Mouse (Mus musculus): ENCODE data around the gene Hmgcr. TPM values are rescaled to one million over a fixed set of nuclear protein-coding genes. Genes with fewer than 3 reads are reported as not detected.
"Not testable (repeated sequence)": the region's sequence is repeated elsewhere in the genome, so short reads cannot be mapped to it uniquely, and the experiment has no call there.

Gene Hmgcr
- polyA plus RNA-seq, 1 experiment from 2014 or later = 30.4 TPM

GRCm38 (mm10) chr13:96664419-96664974 is 6.2 kb downstream of the Hmgcr start:
- peaks cover 71% of the 10 kb centered on the region for H3K36me3 ChIP-seq

GRCm38 (mm10) chr13:96663120-96663519 is 7.6 kb downstream of the Hmgcr start:
- not testable (repeated sequence) for H3K9me3 ChIP-seq; H3K27me3 ChIP-seq (replicated peaks); H3K9ac ChIP-seq; ATAC-seq (ENCODE audit: extremely low read depth, insufficient number of reproducible peaks, low FRiP score, low TSS enrichment); H3K4me2 ChIP-seq; H3K27ac ChIP-seq (replicated peaks); H3K4me3 ChIP-seq
- H3K4me1 ChIP-seq = peaks cover 12% of the 10 kb centered on the region
- H3K36me3 ChIP-seq = peaks cover 85% of the 10 kb centered on the region
- WGBS = 94% methylated on average over 4 of the region's 4 CpGs

More at GRCm38 (mm10) chr13:96664419-96664974, 6.2 kb downstream of the Hmgcr start:
- Histone ChIP-seq H3K9ac (no peak overlapping the region), H3K4me3 (no peak overlapping the region), H3K4me2 (no peak overlapping the region), H3K9me3 (no peaks in the 10 kb centered on the region), H3K27me3 (replicated peaks) (no peaks in the 10 kb centered on the region), H3K27ac (replicated peaks) (no peak overlapping the region), H3K4me1 (peaks cover 26% of the 10 kb centered on the region)
- ATAC-seq (ENCODE audit: extremely low read depth, insufficient number of reproducible peaks, low FRiP score, low TSS enrichment) = no peak
- WGBS = 87% methylated on average over 7 of the region's 7 CpGs

- Histone ChIP-seq H3K9me3 (no peaks in the 10 kb centered on the region), H3K4me1 (no peaks in the 10 kb centered on the region), H3K27ac (replicated peaks) (no peak overlapping the region), H3K36me3 (peaks cover 97% of the 10 kb centered on the region), H3K4me3 (no peak overlapping the region), H3K27me3 (replicated peaks) (no peaks in the 10 kb centered on the region), H3K4me2 (no peak overlapping the region), H3K9ac (no peak overlapping the region)
- 77% methylated on average over 10 of the region's 10 CpGs for WGBS
- ATAC-seq (ENCODE audit: extremely low read depth, insufficient number of reproducible peaks, low FRiP score, low TSS enrichment) = no peak
Observed at GRCm38 (mm10) chr13:96660095-96660860, 10.5 kb downstream of the Hmgcr start.

GRCm38 (mm10) chr13:96658936-96659335 is 11.8 kb downstream of the Hmgcr start:
- Histone ChIP-seq H3K27ac (replicated peaks) (no peak overlapping the region), H3K36me3 (peaks cover 97% of the 10 kb centered on the region), H3K9ac (no peak overlapping the region), H3K4me3 (no peak overlapping the region), H3K27me3 (replicated peaks) (no peaks in the 10 kb centered on the region), H3K9me3 (no peaks in the 10 kb centered on the region), H3K4me2 (no peak overlapping the region), H3K4me1 (no peaks in the 10 kb centered on the region)
- no peak for ATAC-seq (ENCODE audit: extremely low read depth, insufficient number of reproducible peaks, low FRiP score, low TSS enrichment)
- WGBS = 74% methylated on average over 7 of the region's 7 CpGs

- Histone ChIP-seq H3K4me3 (no peak overlapping the region), H3K9me3 (no peaks in the 10 kb centered on the region), H3K27me3 (replicated peaks) (no peaks in the 10 kb centered on the region), H3K4me2 (no peak overlapping the region), H3K4me1 (no peaks in the 10 kb centered on the region), H3K27ac (replicated peaks) (no peak overlapping the region), H3K9ac (no peak overlapping the region), H3K36me3 (peaks cover 96% of the 10 kb centered on the region)
- WGBS = 76% methylated on average over 1 of the region's 1 CpGs
- ATAC-seq (ENCODE audit: extremely low read depth, insufficient number of reproducible peaks, low FRiP score, low TSS enrichment) = no peak
Observed at GRCm38 (mm10) chr13:96656673-96657072, 14.1 kb downstream of the Hmgcr start.

- no peak overlapping the region for H3K4me2 ChIP-seq
- no peaks in the 10 kb centered on the region for H3K4me1 ChIP-seq
- 86% methylated on average over 9 of the region's 9 CpGs for WGBS
- no peak overlapping the region for H3K9ac ChIP-seq
- H3K4me3 ChIP-seq = no peak overlapping the region
- no peak for ATAC-seq (ENCODE audit: extremely low read depth, insufficient number of reproducible peaks, low FRiP score, low TSS enrichment)
- no peak overlapping the region for H3K27ac ChIP-seq (replicated peaks)
- H3K36me3 ChIP-seq = peaks cover 97% of the 10 kb centered on the region
- H3K27me3 ChIP-seq (replicated peaks) = no peaks in the 10 kb centered on the region
- no peaks in the 10 kb centered on the region for H3K9me3 ChIP-seq
Observed at GRCm38 (mm10) chr13:96653041-96653440, 17.7 kb downstream of the Hmgcr start.

GRCm38 (mm10) chr13:96645822-96646221 is 24.9 kb downstream of the Hmgcr start:
- no peak for ATAC-seq (ENCODE audit: extremely low read depth, insufficient number of reproducible peaks, low FRiP score, low TSS enrichment)
- no peak overlapping the region for H3K4me3 ChIP-seq
- H3K27ac ChIP-seq (replicated peaks) = no peak overlapping the region
- H3K4me1 ChIP-seq = no peaks in the 10 kb centered on the region
- no peaks in the 10 kb centered on the region for H3K27me3 ChIP-seq (replicated peaks)
- H3K9me3 ChIP-seq = no peaks in the 10 kb centered on the region
- H3K9ac ChIP-seq = no peak overlapping the region
- no peak overlapping the region for H3K4me2 ChIP-seq
- 60% methylated on average over 5 of the region's 5 CpGs for WGBS
- peaks cover 47% of the 10 kb centered on the region for H3K36me3 ChIP-seq

- Histone ChIP-seq H3K27ac (replicated peaks) (no peak overlapping the region), H3K36me3 (peaks cover 45% of the 10 kb centered on the region), H3K27me3 (replicated peaks) (no peaks in the 10 kb centered on the region), H3K4me3 (no peak overlapping the region), H3K9ac (no peak overlapping the region), H3K9me3 (no peaks in the 10 kb centered on the region), H3K4me1 (no peaks in the 10 kb centered on the region), H3K4me2 (no peak overlapping the region)
- 76% methylated on average over 2 of the region's 2 CpGs for WGBS
- ATAC-seq (ENCODE audit: extremely low read depth, insufficient number of reproducible peaks, low FRiP score, low TSS enrichment) = no peak
Observed at GRCm38 (mm10) chr13:96644168-96644567, 26.6 kb downstream of the Hmgcr start.

GRCm38 (mm10) chr13:96630396-96630795 is 40.3 kb downstream of the Hmgcr start:
- ATAC-seq (ENCODE audit: extremely low read depth, insufficient number of reproducible peaks, low FRiP score, low TSS enrichment) = no peak
- WGBS = 71% methylated on average over 4 of the region's 4 CpGs
- peaks cover 66% of the 10 kb centered on the region for H3K36me3 ChIP-seq

GRCm38 (mm10) chr13:96620891-96621290 is 49.8 kb downstream of the Hmgcr start:
- no peak overlapping the region for H3K4me2 ChIP-seq
- no peak for ATAC-seq (ENCODE audit: extremely low read depth, insufficient number of reproducible peaks, low FRiP score, low TSS enrichment)
- WGBS = 64% methylated on average over 1 of the region's 1 CpGs
- no peaks in the 10 kb centered on the region for H3K9me3 ChIP-seq
- peaks cover 46% of the 10 kb centered on the region for H3K36me3 ChIP-seq
- H3K27ac ChIP-seq (replicated peaks) = no peak overlapping the region
- H3K9ac ChIP-seq = no peak overlapping the region
- no peaks in the 10 kb centered on the region for H3K4me1 ChIP-seq
- no peak overlapping the region for H3K4me3 ChIP-seq
- no peaks in the 10 kb centered on the region for H3K27me3 ChIP-seq (replicated peaks)

More at GRCm38 (mm10) chr13:96630396-96630795, 40.3 kb downstream of the Hmgcr start:
- no peak overlapping the region for H3K4me2 ChIP-seq
- no peak overlapping the region for H3K9ac ChIP-seq
- H3K9me3 ChIP-seq = no peaks in the 10 kb centered on the region
- no peaks in the 10 kb centered on the region for H3K4me1 ChIP-seq
- H3K27ac ChIP-seq (replicated peaks) = no peak overlapping the region
- H3K4me3 ChIP-seq = no peak overlapping the region
- no peaks in the 10 kb centered on the region for H3K27me3 ChIP-seq (replicated peaks)

- H3K9me3 ChIP-seq = no peaks in the 10 kb centered on the region
- H3K36me3 ChIP-seq = peaks cover 55% of the 10 kb centered on the region
- no peaks in the 10 kb centered on the region for H3K4me1 ChIP-seq
- no peak overlapping the region for H3K4me2 ChIP-seq
- no peak overlapping the region for H3K4me3 ChIP-seq
- no peaks in the 10 kb centered on the region for H3K27me3 ChIP-seq (replicated peaks)
- WGBS = 81% methylated on average over 3 of the region's 3 CpGs
- no peak overlapping the region for H3K9ac ChIP-seq
- no peak overlapping the region for H3K27ac ChIP-seq (replicated peaks)
- no peak for ATAC-seq (ENCODE audit: extremely low read depth, insufficient number of reproducible peaks, low FRiP score, low TSS enrichment)
Observed at GRCm38 (mm10) chr13:96614615-96615014, 56.1 kb downstream of the Hmgcr start.

GRCm38 (mm10) chr13:96604242-96604641 is 66.5 kb downstream of the Hmgcr start:
- no peak overlapping the region for H3K4me2 ChIP-seq
- no peak overlapping the region for H3K4me3 ChIP-seq
- peaks cover 50% of the 10 kb centered on the region for H3K36me3 ChIP-seq
- H3K9ac ChIP-seq = no peak overlapping the region
- no peak for ATAC-seq (ENCODE audit: extremely low read depth, insufficient number of reproducible peaks, low FRiP score, low TSS enrichment)
- no peak overlapping the region for H3K27ac ChIP-seq (replicated peaks)
- H3K4me1 ChIP-seq = no peaks in the 10 kb centered on the region
- 85% methylated on average over 2 of the region's 2 CpGs for whole genome bisulfite sequencing
- H3K27me3 ChIP-seq (replicated peaks) = no peaks in the 10 kb centered on the region
- no peaks in the 10 kb centered on the region for H3K9me3 ChIP-seq

All from heart, embryonic 13.5 days (tissue).